Mouse (Mus musculus) erythroblast, embryonic 14.5 days (primary cell): ENCODE results near the gene Fam104a.

Source experiments
- GATA1 ChIP-seq: IDR thresholded peaks from 2 replicates; pipeline ENCODE4 v1.6.1; 2012; ENCODE audit warnings: low read length, inconsistent platforms, mixed read lengths
- TAL1 ChIP-seq: IDR thresholded peaks from 3 replicates; pipeline ENCODE4 v1.6.1; 2012; ENCODE audit warnings: low read length, inconsistent platforms, mixed read lengths

DNA sequence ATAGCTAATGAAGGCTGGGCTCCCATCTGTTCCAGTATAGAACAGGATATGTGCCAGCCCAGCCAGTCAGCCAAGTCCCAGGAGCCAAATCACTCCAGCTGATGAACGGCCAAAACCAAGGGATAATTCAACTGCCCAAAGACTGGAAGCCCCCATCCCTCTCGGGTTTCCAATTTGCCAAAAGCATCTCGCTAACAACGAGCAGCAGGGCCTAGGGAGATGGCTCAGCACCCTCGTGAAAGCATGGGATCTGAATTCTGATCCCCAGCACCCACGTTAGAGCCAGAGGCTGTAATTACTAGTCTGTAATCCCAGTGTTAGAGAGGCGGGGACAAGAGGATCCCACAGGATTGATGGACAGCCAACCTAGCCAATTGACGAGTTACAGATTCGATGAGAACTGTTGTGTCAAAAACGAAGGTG is 49.2 kb downstream of the Fam104a start:
- TF ChIP-seq GATA1 = no peak
- TF ChIP-seq TAL1 = no peak
